Mouse (Mus musculus) left cerebral cortex, postnatal 25 days (tissue): ENCODE data around the gene Cib3. TPM values are rescaled to one million over a fixed set of nuclear protein-coding genes. Genes with fewer than 3 reads are reported as not detected.

Experiments used
- DNase-seq, 2 experiments: peaks; one replicate each; pipeline ENCODE4 v3.0.0; 2022; ENCODE audit warnings: low spot score in 2 of 2, mixed read lengths in 1 of 2
- intact Hi-C: fragments of 180-260 bp; cut with DNase I; formaldehyde crosslinking; loops from one replicate; pipeline ENCODE4 v1.15.1; 2025
- total RNA-seq, 2 experiments: library from RNA; stranded (reverse); gene quantifications; 2 replicates each; pipeline ENCODE4 v1.2.3; 2021

The Cib3 gene
- total RNA-seq, 2 experiments from 2014 or later: 0.53 TPM; not detected in 1

DNA sequence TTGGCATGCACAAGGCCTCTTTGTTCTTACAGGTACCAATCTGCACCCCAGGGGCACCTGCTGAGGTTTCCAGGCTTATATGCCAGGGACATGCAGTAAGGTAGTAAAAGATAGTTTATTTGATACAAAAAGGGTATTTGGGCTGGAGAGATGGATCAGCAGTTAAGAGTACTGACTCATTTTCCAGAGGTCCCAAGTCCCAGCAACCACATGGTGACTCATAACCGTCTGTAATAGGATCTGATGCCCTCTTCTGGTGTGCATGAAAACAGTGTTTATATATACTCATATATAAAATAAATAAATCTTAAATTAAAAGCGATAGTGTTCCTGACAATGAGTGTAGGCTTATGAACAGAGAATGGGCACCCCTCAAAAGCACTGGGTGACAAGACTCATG is 54.5 kb downstream of the Cib3 start:
- DNase-seq: no peak
- intact Hi-C loops: no loop called here

Other genes with a start within 250 kb of the Cib3 start
- not detected for gene Cyp4f18, start 203.2 kb downstream of the Cib3 start, total RNA-seq
- not detected for gene Olfr372, start 171.6 kb downstream of the Cib3 start, total RNA-seq
- not detected for gene Olfr373, start 129.7 kb downstream of the Cib3 start, total RNA-seq
- gene Olfr374, start 105.8 kb downstream of the Cib3 start, total RNA-seq: not detected
- 10 to 100 TPM; 30.2 to 30.9 TPM for gene Tpm4, start 77.9 kb downstream of the Cib3 start, total RNA-seq
- gene Rab8a, start 51.6 kb downstream of the Cib3 start, total RNA-seq: 10 to 100 TPM; 40.9 to 41.9 TPM
- gene Hsh2d, start 23.2 kb downstream of the Cib3 start, total RNA-seq: not detected
- not detected for gene Gm11034, start 799 bp upstream of the Cib3 start, total RNA-seq
- 10 to 100 TPM; 54.4 to 54.8 TPM for gene Fam32a, start 6.9 kb upstream of the Cib3 start, total RNA-seq
- gene Ap1m1, start 27.2 kb upstream of the Cib3 start, total RNA-seq: 10 to 100 TPM; 84.5 to 91.3 TPM
- gene Gm10282, start 92.4 kb upstream of the Cib3 start, total RNA-seq: 1 to 10 TPM; 6.1 to 7.0 TPM
- 10 to 100 TPM; 13.6 to 18.2 TPM for gene Klf2, start 106.2 kb upstream of the Cib3 start, total RNA-seq
- 10 to 100 TPM; 59.9 to 72.1 TPM for gene Eps15l1, start 208.6 kb upstream of the Cib3 start, total RNA-seq
- 1 to 10 TPM in 1 of 2 experiments, under 1 TPM in 1; 0.96 to 1.4 TPM for gene Calr3, start 231.0 kb upstream of the Cib3 start, total RNA-seq
- 10 to 100 TPM; 10.9 to 13.5 TPM for gene 1700030K09Rik, start 231.0 kb upstream of the Cib3 start, total RNA-seq